Mouse (Mus musculus): ENCODE data around the gene Gan.

Gene Gan

GRCm38 (mm10) chr8:117201221-117202017, 43.5 kb downstream of the Gan start:
- DNase-seq (ENCODE audit: low spot score): no peak

GRCm38 (mm10) chr8:117203085-117203484, 45.1 kb downstream of the Gan start:
- DNase-seq (ENCODE audit: low spot score): no peak

GRCm38 (mm10) chr8:117205884-117206283, 47.9 kb downstream of the Gan start:
- DNase-seq (ENCODE audit: low spot score): no peak

- DNase-seq (ENCODE audit: low spot score): no peak
These were observed 48.7 kb downstream of the Gan start for GRCm38 (mm10) chr8:117206636-117207035.

GRCm38 (mm10) chr8:117209150-117209549, 51.2 kb downstream of the Gan start:
- no peak for DNase-seq (ENCODE audit: low spot score)

- DNase-seq (ENCODE audit: low spot score): no peak
These were observed 54.2 kb downstream of the Gan start for GRCm38 (mm10) chr8:117212100-117212499.

- no peak for DNase-seq (ENCODE audit: low spot score)
These were observed 59.8 kb downstream of the Gan start for GRCm38 (mm10) chr8:117217724-117218123.

- DNase-seq (ENCODE audit: low spot score): no peak
These were observed 64.5 kb downstream of the Gan start for GRCm38 (mm10) chr8:117222396-117222795.

- DNase-seq (ENCODE audit: low spot score): peak; percentile 77
These were observed 66.7 kb downstream of the Gan start for GRCm38 (mm10) chr8:117224630-117225029.

- DNase-seq (ENCODE audit: low spot score): no peak
These were observed 68.4 kb downstream of the Gan start for GRCm38 (mm10) chr8:117226306-117226705.

GRCm38 (mm10) chr8:117227339-117227738, 69.4 kb downstream of the Gan start:
- DNase-seq (ENCODE audit: low spot score): no peak

- no peak for DNase-seq (ENCODE audit: low spot score)
These were observed 75.3 kb downstream of the Gan start for GRCm38 (mm10) chr8:117233199-117233598.

GRCm38 (mm10) chr8:117236531-117236930, 78.6 kb downstream of the Gan start:
- no peak for DNase-seq (ENCODE audit: low spot score)

- DNase-seq (ENCODE audit: low spot score): no peak
These were observed 82.4 kb downstream of the Gan start for GRCm38 (mm10) chr8:117240326-117240725.

GRCm38 (mm10) chr8:117240841-117241494, 83.0 kb downstream of the Gan start:
- no peak for DNase-seq (ENCODE audit: low spot score)

GRCm38 (mm10) chr8:117241848-117242247, 83.9 kb downstream of the Gan start:
- DNase-seq (ENCODE audit: low spot score): no peak

- no peak for DNase-seq (ENCODE audit: low spot score)
These were observed 84.4 kb downstream of the Gan start for GRCm38 (mm10) chr8:117242286-117242685.

GRCm38 (mm10) chr8:117244601-117245000, 86.7 kb downstream of the Gan start:
- DNase-seq (ENCODE audit: low spot score): no peak

GRCm38 (mm10) chr8:117248341-117248740, 90.4 kb downstream of the Gan start:
- DNase-seq (ENCODE audit: low spot score): no peak

- no peak for DNase-seq (ENCODE audit: low spot score)
These were observed 93.2 kb downstream of the Gan start for GRCm38 (mm10) chr8:117251086-117251681.

- no peak for DNase-seq (ENCODE audit: low spot score)
These were observed 94.7 kb downstream of the Gan start for GRCm38 (mm10) chr8:117252650-117253049.

- no peak for DNase-seq (ENCODE audit: low spot score)
These were observed 95.7 kb downstream of the Gan start for GRCm38 (mm10) chr8:117253390-117254269.

All from left cerebral cortex, adult 11 months (tissue).